Mouse (Mus musculus) CD4-positive, CD25-positive, alpha-beta regulatory T cell, adult 4 months (primary cell): Measurements from ENCODE around the gene Ttyh3. TPM values are rescaled to one million over a fixed set of nuclear protein-coding genes. Genes with fewer than 3 reads are reported as not detected.

Experiments
- ATAC-seq: one replicate; pipeline ENCODE4 v1.8.0; 2017
- polyA plus RNA-seq, 2 experiments: library from polyadenylated mRNA; unstranded; fragments of 100-300 nt; shearing (Covaris generic); gene quantifications; one replicate each; pipeline ENCODE4 v1.2.1; 2017

Gene Ttyh3
- polyA plus RNA-seq, 2 experiments from 2014 or later = 4.9 to 6.7 TPM

DNA sequence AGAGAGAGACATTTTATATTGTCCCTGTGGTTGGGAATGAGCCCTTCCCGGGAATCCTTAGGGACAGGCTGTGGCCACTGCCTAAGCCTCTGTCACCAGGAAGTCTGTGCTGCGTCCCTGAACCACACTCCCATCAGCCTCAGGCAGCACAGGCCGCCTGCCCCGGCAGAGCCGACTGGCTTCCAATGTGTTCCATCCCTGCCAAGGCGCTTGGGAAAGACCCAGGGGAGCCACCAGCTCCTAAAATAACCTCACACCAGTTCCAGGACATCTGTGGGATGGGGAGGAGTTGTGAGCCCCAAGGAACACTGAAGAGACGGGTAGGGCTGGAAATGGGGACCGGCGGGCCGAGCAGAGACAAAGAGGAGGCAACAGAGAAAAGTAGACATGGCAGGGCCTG is 77.2 kb downstream of the Ttyh3 start:
- no peak for ATAC-seq

GRCm38 (mm10) chr5:140571201-140571600 is 77.6 kb downstream of the Ttyh3 start:
- no peak for ATAC-seq

Other genes starting within 250 kb of the Ttyh3 start
- 10 to 100 TPM; 17.8 to 25.9 TPM for gene Eif3b, start 229.7 kb downstream of the Ttyh3 start, polyA plus RNA-seq
- gene Gm4869, start 203.4 kb downstream of the Ttyh3 start, polyA plus RNA-seq = not detected
- 10 to 100 TPM; 31.8 to 44.3 TPM for gene Chst12, start 143.5 kb downstream of the Ttyh3 start, polyA plus RNA-seq
- gene Grifin, start 84.0 kb downstream of the Ttyh3 start, polyA plus RNA-seq = 1 to 10 TPM; 1.5 to 3.8 TPM
- 10 to 100 TPM; 24.2 to 26.2 TPM for gene Lfng, start 41.7 kb downstream of the Ttyh3 start, polyA plus RNA-seq
- 10 to 100 TPM; 22.2 to 34.3 TPM for gene Iqce, start 53.3 kb upstream of the Ttyh3 start, polyA plus RNA-seq
- 10 to 100 TPM; 15.4 to 33.1 TPM for gene Brat1, start 56.0 kb upstream of the Ttyh3 start, polyA plus RNA-seq
- gene Amz1, start 75.1 kb upstream of the Ttyh3 start, polyA plus RNA-seq = under 1 TPM; 0.33 to 0.50 TPM
- 1 to 10 TPM; 4.3 to 6.0 TPM for gene Gna12, start 181.4 kb upstream of the Ttyh3 start, polyA plus RNA-seq